Mouse (Mus musculus) olfactory bulb, adult 2 months (tissue): ENCODE measurements around the gene Tfap4. TPM values are rescaled to one million over a fixed set of nuclear protein-coding genes. Genes with fewer than 3 reads are reported as not detected.

Experiments used
- H3K27ac ChIP-seq: fragments of 200-500 bp; 2 replicates; pipeline ENCODE4 v1.5.1; 2012; ENCODE audit warnings: low read depth, low read length; ENCODE audit not compliant: insufficient read depth
- H3K4me1 ChIP-seq: fragments of 200-500 bp; 2 replicates; pipeline ENCODE4 v1.6.1; 2012; ENCODE audit warnings: low read length; ENCODE audit not compliant: control insufficient read depth, insufficient read depth
- H3K4me3 ChIP-seq: fragments of 200-500 bp; 2 replicates; pipeline ENCODE4 v1.5.1; 2012; ENCODE audit warnings: mild to moderate bottlenecking, low read depth, low read length, moderate library complexity; ENCODE audit not compliant: insufficient read depth
- CTCF ChIP-seq: fragments of 200-500 bp; IDR thresholded peaks from 2 replicates; pipeline ENCODE4 v1.5.1; 2012; ENCODE audit warnings: low read depth, mild to moderate bottlenecking, low read length, moderate library complexity; ENCODE audit not compliant: insufficient read depth
- POLR2A ChIP-seq: fragments of 200-500 bp; IDR thresholded peaks from 2 replicates; pipeline ENCODE4 v1.6.1; 2012; ENCODE audit warnings: mild to moderate bottlenecking, low read depth, low read length, moderate library complexity; ENCODE audit not compliant: insufficient read depth
- WGBS: fragments of 180-500 bp; shearing (Covaris S2); methylation state at CpG from one replicate; pipeline ENCODE4 v1.1.7; 2018; 5-methylcytosine and 5-hydroxymethylcytosine counted together
- polyA plus RNA-seq: library from polyadenylated mRNA; stranded (reverse); fragments of >200 nt; gene quantifications from 2 replicates; pipeline ENCODE4 v1.2.4, GENCODE M21; 2012; ENCODE audit warnings: low replicate concordance; ENCODE audit not compliant: missing spikeins, insufficient read depth, insufficient read length

The Tfap4 gene
- polyA plus RNA-seq, 1 experiment, result not detected

GRCm38 (mm10) chr16:4602189-4602588 lies 42.5 kb upstream of the Tfap4 start:
- 34% methylated on average over 3 of the region's 3 CpGs for WGBS
- H3K4me1 ChIP-seq, result peaks cover 44% of the 10 kb centered on the region

GRCm38 (mm10) chr16:4600701-4601310 lies 41.2 kb upstream of the Tfap4 start:
- Histone ChIP-seq H3K4me3 (no peak overlapping the region), H3K4me1 (peaks cover 46% of the 10 kb centered on the region), H3K27ac (no peak overlapping the region)
- 92% methylated on average over 9 of the region's 9 CpGs for WGBS
- TF ChIP-seq CTCF, result no peak
- no peak for TF ChIP-seq POLR2A

More at GRCm38 (mm10) chr16:4602189-4602588, 42.5 kb upstream of the Tfap4 start:
- Histone ChIP-seq H3K27ac (no peak overlapping the region), H3K4me3 (no peak overlapping the region)
- TF ChIP-seq CTCF (no peak), POLR2A (no peak)

GRCm38 (mm10) chr16:4599616-4600015 lies 40.0 kb upstream of the Tfap4 start:
- Histone ChIP-seq H3K27ac (no peak overlapping the region), H3K4me1 (peaks cover 50% of the 10 kb centered on the region), H3K4me3 (no peak overlapping the region)
- 82% methylated on average over 3 of the region's 3 CpGs for WGBS
- no peak for TF ChIP-seq POLR2A
- TF ChIP-seq CTCF, result no peak

GRCm38 (mm10) chr16:4598891-4599543 lies 39.4 kb upstream of the Tfap4 start:
- WGBS, result 34% methylated on average over 6 of the region's 6 CpGs
- Histone ChIP-seq H3K4me3 (no peak overlapping the region), H3K4me1 (peaks cover 50% of the 10 kb centered on the region), H3K27ac (no peak overlapping the region)
- no peak for TF ChIP-seq POLR2A
- TF ChIP-seq CTCF, result no peak

GRCm38 (mm10) chr16:4598041-4598440 lies 38.4 kb upstream of the Tfap4 start:
- TF ChIP-seq POLR2A, result no peak
- no peak for TF ChIP-seq CTCF
- Histone ChIP-seq H3K4me3 (no peak overlapping the region), H3K27ac (no peak overlapping the region), H3K4me1 (peaks cover 48% of the 10 kb centered on the region)
- WGBS, result 87% methylated on average over 5 of the region's 5 CpGs

- H3K27ac ChIP-seq, result no peak overlapping the region
- no peak overlapping the region for H3K4me3 ChIP-seq
- 73% methylated on average over 7 of the region's 7 CpGs for WGBS
- peaks cover 41% of the 10 kb centered on the region for H3K4me1 ChIP-seq
- TF ChIP-seq CTCF, result no peak
- TF ChIP-seq POLR2A, result no peak
Observed at GRCm38 (mm10) chr16:4597296-4597695, 37.6 kb upstream of the Tfap4 start.

- 34% methylated on average over 2 of the region's 2 CpGs for WGBS
- peaks cover 39% of the 10 kb centered on the region for H3K4me1 ChIP-seq
- H3K27ac ChIP-seq, result no peak overlapping the region
- no peak overlapping the region for H3K4me3 ChIP-seq
- TF ChIP-seq CTCF, result no peak
- TF ChIP-seq POLR2A, result no peak
Observed at GRCm38 (mm10) chr16:4596836-4597235, 37.2 kb upstream of the Tfap4 start.

- H3K4me3 ChIP-seq, result peak overlapping the region; percentile 80; the same call in 1 of the 2 replicates
- 29% methylated on average over 3 of the region's 3 CpGs for WGBS
- H3K4me1 ChIP-seq, result peaks cover 39% of the 10 kb centered on the region
- TF ChIP-seq CTCF, result no peak
- no peak for TF ChIP-seq POLR2A
- H3K27ac ChIP-seq, result no peak overlapping the region
Observed at GRCm38 (mm10) chr16:4596141-4596728, 36.6 kb upstream of the Tfap4 start.

- WGBS, result 29% methylated on average over 5 of the region's 5 CpGs
- H3K4me1 ChIP-seq, result peaks cover 39% of the 10 kb centered on the region
- no peak for TF ChIP-seq POLR2A
- TF ChIP-seq CTCF, result no peak
- no peak overlapping the region for H3K27ac ChIP-seq
- H3K4me3 ChIP-seq, result peak overlapping the region; percentile 80
Observed at GRCm38 (mm10) chr16:4595527-4595963, 35.9 kb upstream of the Tfap4 start.
